Mouse (Mus musculus) liver, embryonic 13.5 days (tissue): ENCODE measurements around the gene Pbrm1. TPM values are rescaled to one million over a fixed set of nuclear protein-coding genes. Genes with fewer than 3 reads are reported as not detected.

Experiments
- ATAC-seq: fragments of 200-750 bp; cut with Nextera tagmentation; 2 replicates; pipeline ENCODE4 v1.8.0; 2017; ENCODE audit warnings: low read depth, mild to moderate bottlenecking, moderate number of reproducible peaks, moderate library complexity
- DNase-seq: peaks from one replicate; pipeline ENCODE4 v3.0.0; 2022
- H3K27ac ChIP-seq: fragments of 300-500 bp; sonication (generic); 2 replicates; pipeline ENCODE4 v1.5.1; 2015; ENCODE audit warnings: moderate library complexity, mild to moderate bottlenecking, inconsistent platforms
- H3K27me3 ChIP-seq: fragments of 300-500 bp; sonication (generic); 2 replicates; pipeline ENCODE4 v1.6.1; 2015; ENCODE audit warnings: mild to moderate bottlenecking, inconsistent platforms
- H3K36me3 ChIP-seq: fragments of 300-500 bp; sonication (generic); 2 replicates; pipeline ENCODE4 v1.6.1; 2015; ENCODE audit warnings: mild to moderate bottlenecking, inconsistent platforms
- H3K4me1 ChIP-seq: fragments of 300-500 bp; sonication (generic); replicated peaks from 2 replicates; pipeline ENCODE4 v1.6.1; 2015; ENCODE audit warnings: inconsistent platforms
- H3K4me2 ChIP-seq: fragments of 300-500 bp; sonication (generic); 2 replicates; pipeline ENCODE4 v1.6.1; 2015; ENCODE audit warnings: inconsistent platforms, mild to moderate bottlenecking, moderate library complexity
- H3K4me3 ChIP-seq: fragments of 300-500 bp; sonication (generic); replicated peaks from 2 replicates; pipeline ENCODE4 v1.5.1; 2015; ENCODE audit warnings: mild to moderate bottlenecking, inconsistent platforms
- H3K9ac ChIP-seq: fragments of 300-500 bp; sonication (generic); 2 replicates; pipeline ENCODE4 v1.6.1; 2015; ENCODE audit warnings: mild to moderate bottlenecking, inconsistent platforms
- H3K9me3 ChIP-seq: fragments of 300-500 bp; sonication (generic); replicated peaks from 2 replicates; pipeline ENCODE4 v1.6.1; 2016; ENCODE audit warnings: inconsistent platforms
- WGBS: fragments of 180-500 bp; shearing (Covaris S2); methylation state at CpG from one replicate; pipeline ENCODE4 v1.1.7; 2015; ENCODE audit not compliant: insufficient replicate concordance; 5-methylcytosine and 5-hydroxymethylcytosine counted together
- polyA plus RNA-seq: library from polyadenylated mRNA; unstranded; fragments of >200 nt; fragmentation: Nextera tagmentation; extraction: Ambion mirVana; gene quantifications from 2 replicates; pipeline ENCODE4 v1.2.1, GENCODE M21; 2015

The Pbrm1 gene
- polyA plus RNA-seq, 1 experiment from 2014 or later: 65.7 TPM

GRCm38 (mm10) chr14:31145694-31146093, 126.8 kb downstream of the Pbrm1 start:
- Histone ChIP-seq H3K4me3 (no peak overlapping the region), H3K4me1 (no peaks in the 10 kb centered on the region), H3K9me3 (no peaks in the 10 kb centered on the region), H3K27ac (no peak overlapping the region), H3K36me3 (peaks cover 41% of the 10 kb centered on the region), H3K27me3 (0 out of 2 replicates have a peak, but pooled peaks cover under 1% of the 10 kb centered on the region), H3K4me2 (no peak overlapping the region), H3K9ac (no peak overlapping the region)
- no peak for DNase-seq
- ATAC-seq: no peak
- WGBS: 87% methylated on average over 11 of the region's 11 CpGs

- Histone ChIP-seq H3K27ac (peak overlapping the region; percentile 47), H3K4me1 (peaks cover 53% of the 10 kb centered on the region), H3K9ac (no peak overlapping the region), H3K27me3 (peaks cover 15% of the 10 kb centered on the region), H3K9me3 (no peaks in the 10 kb centered on the region), H3K4me2 (peak overlapping the region; percentile 43), H3K36me3 (0 out of 2 replicates have a peak, but pooled peaks cover 1% of the 10 kb centered on the region), H3K4me3 (0 out of 2 replicates have a peak overlapping the region, but pooled peaks have one; percentile 12)
- no peak for DNase-seq
- peak; percentile 65 for ATAC-seq
- 57% methylated on average over 27 of the region's 27 CpGs for WGBS
These were observed 141.5 kb downstream of the Pbrm1 start for GRCm38 (mm10) chr14:31160196-31161150.

- H3K4me3 ChIP-seq: no peak overlapping the region
- H3K27ac ChIP-seq: peak overlapping the region; percentile 47; the same call in 1 of the 2 replicates
- peaks cover 60% of the 10 kb centered on the region for H3K4me1 ChIP-seq
- no peaks in the 10 kb centered on the region for H3K9me3 ChIP-seq
- ATAC-seq (no peak), DNase-seq (no peak)
- peaks cover 15% of the 10 kb centered on the region for H3K27me3 ChIP-seq
- 71% methylated on average over 7 of the region's 7 CpGs for WGBS
- H3K4me2 ChIP-seq: peak overlapping the region; percentile 43
- no peaks in the 10 kb centered on the region for H3K36me3 ChIP-seq
- H3K9ac ChIP-seq: no peak overlapping the region
These were observed 142.3 kb downstream of the Pbrm1 start for GRCm38 (mm10) chr14:31161191-31161590.

- peaks cover 18% of the 10 kb centered on the region for H3K27me3 ChIP-seq
- peak overlapping the region; percentile 43 for H3K4me2 ChIP-seq
- H3K4me3 ChIP-seq: no peak overlapping the region
- DNase-seq (no peak), ATAC-seq (no peak)
- H3K36me3 ChIP-seq: no peaks in the 10 kb centered on the region
- WGBS: 72% methylated on average over 10 of the region's 10 CpGs
- H3K9me3 ChIP-seq: no peaks in the 10 kb centered on the region
- no peak overlapping the region for H3K9ac ChIP-seq
- 0 out of 2 replicates have a peak overlapping the region, but pooled peaks have one; percentile 43 for H3K27ac ChIP-seq
- peaks cover 64% of the 10 kb centered on the region for H3K4me1 ChIP-seq
These were observed 142.7 kb downstream of the Pbrm1 start for GRCm38 (mm10) chr14:31161638-31162037.

- Histone ChIP-seq H3K27me3 (peaks cover 38% of the 10 kb centered on the region), H3K27ac (peak overlapping the region; percentile 34), H3K36me3 (no peaks in the 10 kb centered on the region), H3K4me3 (no peak overlapping the region), H3K4me1 (peaks cover 79% of the 10 kb centered on the region), H3K4me2 (peak overlapping the region; percentile 19), H3K9ac (0 out of 2 replicates have a peak overlapping the region, but pooled peaks have one; percentile 9), H3K9me3 (no peaks in the 10 kb centered on the region)
- peak; percentile 28 for DNase-seq
- 0 out of 2 replicates have a peak, but pooled peaks have one; percentile 6 for ATAC-seq
- WGBS: 28% methylated on average over 8 of the region's 8 CpGs
These were observed 145.1 kb downstream of the Pbrm1 start for GRCm38 (mm10) chr14:31164067-31164466.

GRCm38 (mm10) chr14:31165010-31165409, 146.1 kb downstream of the Pbrm1 start:
- no peak overlapping the region for H3K9ac ChIP-seq
- H3K4me1 ChIP-seq: peaks cover 84% of the 10 kb centered on the region
- no peaks in the 10 kb centered on the region for H3K9me3 ChIP-seq
- no peak overlapping the region for H3K4me2 ChIP-seq
- no peak for DNase-seq
- H3K4me3 ChIP-seq: no peak overlapping the region
- 49% methylated on average over 2 of the region's 2 CpGs for WGBS
- no peak for ATAC-seq
- H3K36me3 ChIP-seq: no peaks in the 10 kb centered on the region
- peaks cover 38% of the 10 kb centered on the region for H3K27me3 ChIP-seq
- H3K27ac ChIP-seq: no peak overlapping the region

GRCm38 (mm10) chr14:31165458-31165857, 146.5 kb downstream of the Pbrm1 start:
- 43% methylated on average over 7 of the region's 7 CpGs for WGBS
- Histone ChIP-seq H3K27ac (no peak overlapping the region; the same call in 1 of the 2 replicates), H3K27me3 (peaks cover 38% of the 10 kb centered on the region), H3K36me3 (peaks cover 3% of the 10 kb centered on the region), H3K4me2 (0 out of 2 replicates have a peak overlapping the region, but pooled peaks have one; percentile 6), H3K9ac (no peak overlapping the region), H3K4me1 (peaks cover 87% of the 10 kb centered on the region), H3K4me3 (no peak overlapping the region), H3K9me3 (no peaks in the 10 kb centered on the region)
- ATAC-seq (no peak), DNase-seq (no peak)

GRCm38 (mm10) chr14:31165991-31166630, 147.2 kb downstream of the Pbrm1 start:
- peak overlapping the region; percentile 32; the same call in 1 of the 2 replicates for H3K4me3 ChIP-seq
- DNase-seq (no peak), ATAC-seq (peak; percentile 26; the same call in 1 of the 2 replicates)
- H3K9ac ChIP-seq: peak overlapping the region; percentile 2; the same call in 1 of the 2 replicates
- H3K4me1 ChIP-seq: peaks cover 82% of the 10 kb centered on the region
- no peaks in the 10 kb centered on the region for H3K9me3 ChIP-seq
- peaks cover 10% of the 10 kb centered on the region for H3K36me3 ChIP-seq
- WGBS: 20% methylated on average over 10 of the region's 10 CpGs
- H3K27me3 ChIP-seq: peaks cover 38% of the 10 kb centered on the region
- H3K4me2 ChIP-seq: peak overlapping the region; percentile 26
- peak overlapping the region; percentile 25; the same call in 1 of the 2 replicates for H3K27ac ChIP-seq

- DNase-seq: no peak
- WGBS: 47% methylated on average over 9 of the region's 9 CpGs
- no peak for ATAC-seq
- Histone ChIP-seq H3K27ac (0 out of 2 replicates have a peak overlapping the region, but pooled peaks have one; percentile 25), H3K4me3 (peak overlapping the region; percentile 32), H3K9me3 (no peaks in the 10 kb centered on the region), H3K4me1 (peaks cover 79% of the 10 kb centered on the region), H3K9ac (peak overlapping the region; percentile 27; the same call in 1 of the 2 replicates), H3K27me3 (peaks cover 38% of the 10 kb centered on the region), H3K36me3 (peaks cover 17% of the 10 kb centered on the region), H3K4me2 (peak overlapping the region; percentile 26)
These were observed 147.9 kb downstream of the Pbrm1 start for GRCm38 (mm10) chr14:31166827-31167226.

- ATAC-seq (no peak), DNase-seq (no peak)
- H3K4me2 ChIP-seq: peak within 1 kb of the TSS; percentile 26; the same call in 1 of the 2 replicates
- peak within 1 kb of the TSS; percentile 27; the same call in 1 of the 2 replicates for H3K9ac ChIP-seq
- H3K27ac ChIP-seq: peak within 1 kb of the TSS; percentile 29
- H3K36me3 ChIP-seq: peaks cover 33% of the 10 kb centered on the region
- WGBS: 10% methylated on average over 10 of the region's 10 CpGs
- peaks cover 25% of the 10 kb centered on the region for H3K27me3 ChIP-seq
- peak within 1 kb of the TSS; percentile 32 for H3K4me3 ChIP-seq
- H3K9me3 ChIP-seq: no peaks in the 10 kb centered on the region
- H3K4me1 ChIP-seq: peaks cover 64% of the 10 kb centered on the region
These were observed 149.5 kb downstream of the Pbrm1 start, which contains the start of gene Stab1 for GRCm38 (mm10) chr14:31168425-31168824. Stab1 (minus strand) TSS chr14:31168641.

GRCm38 (mm10) chr14:31169508-31169907, 150.6 kb downstream of the Pbrm1 start:
- 21% methylated on average over 6 of the region's 6 CpGs for WGBS
- Histone ChIP-seq H3K4me2 (no peak overlapping the region), H3K4me1 (peaks cover 53% of the 10 kb centered on the region), H3K36me3 (peaks cover 44% of the 10 kb centered on the region), H3K4me3 (no peak overlapping the region), H3K27ac (no peak overlapping the region), H3K9me3 (no peaks in the 10 kb centered on the region), H3K27me3 (peaks cover 25% of the 10 kb centered on the region), H3K9ac (no peak overlapping the region)
- no peak for DNase-seq
- no peak for ATAC-seq
